Mouse (Mus musculus) regulatory T cell (primary cell): ENCODE results near the gene Cd2.

Source experiments
- in situ Hi-C: fragments of 300-600 bp; cut with MboI, MseI; formaldehyde crosslinking; loops from one replicate; pipeline ENCODE4 v1.15.1; 2025; ENCODE audit warnings: high pct_unique_total_duplicates

Gene Cd2

GRCm38 (mm10) chr3:101233424-101233823 lies 54.3 kb downstream of the Cd2 start:
- in situ Hi-C loops, result no loop called here

- in situ Hi-C loops, result no loop called here
Observed at GRCm38 (mm10) chr3:101232570-101232969, 55.2 kb downstream of the Cd2 start.

- in situ Hi-C loops, result no loop called here
Observed at GRCm38 (mm10) chr3:101230201-101230600, 57.5 kb downstream of the Cd2 start.

- in situ Hi-C loops, result loop anchor here (10.0 kb wide), 1 partner anchor 45 kb away; no protein-coding TSS in a partner anchor
Observed at GRCm38 (mm10) chr3:101229551-101229930, 58.2 kb downstream of the Cd2 start.

- in situ Hi-C loops, result loop anchor here (10.0 kb wide), 1 partner anchor 46 kb away; no protein-coding TSS in a partner anchor
Observed at GRCm38 (mm10) chr3:101228868-101229550, 58.7 kb downstream of the Cd2 start.

- in situ Hi-C loops, result loop anchor here (10.0 kb wide), 1 partner anchor 47 kb away; no protein-coding TSS in a partner anchor
Observed at GRCm38 (mm10) chr3:101228066-101228465, 59.7 kb downstream of the Cd2 start.
